10 mouse cellular contexts compared by ENCODE assay signal in the genomic region with DNA sequence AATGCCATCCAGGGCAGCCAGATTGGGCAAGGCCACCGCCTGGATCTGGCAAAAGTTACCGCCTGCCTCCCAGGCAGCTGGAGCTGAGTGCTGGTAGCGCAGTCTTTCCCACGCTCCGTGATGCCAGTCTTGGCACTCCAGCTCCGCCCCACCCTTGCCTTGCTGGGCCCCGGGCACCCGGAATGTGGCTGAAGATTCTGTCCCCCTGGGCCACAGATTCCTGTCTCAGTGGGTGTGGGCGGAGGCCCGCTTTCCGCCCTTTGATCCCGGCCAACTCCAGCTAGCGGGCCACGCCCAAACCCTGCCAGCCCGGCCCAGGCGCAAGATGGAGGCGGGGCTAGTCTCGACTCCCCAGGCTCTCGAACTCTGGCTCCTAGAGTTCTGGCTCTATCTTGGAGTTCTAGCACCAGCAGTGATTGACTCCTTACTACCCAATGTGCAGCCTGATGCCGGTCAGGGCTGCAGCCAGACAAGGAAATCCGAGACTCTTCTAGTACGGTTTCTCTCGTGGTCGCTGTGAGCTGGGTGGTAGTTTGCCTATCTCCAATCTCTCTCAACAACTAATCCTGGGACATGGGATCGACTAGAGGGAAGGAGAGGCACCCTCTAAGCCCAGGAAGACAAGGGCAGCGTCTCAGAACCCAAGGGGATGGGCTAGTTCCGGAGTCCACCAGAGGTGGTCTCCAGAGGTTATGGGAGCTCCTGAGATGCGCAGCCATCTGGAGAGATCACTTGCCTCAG. TPM values are rescaled to one million over a fixed set of nuclear protein-coding genes. Genes with fewer than 3 reads are reported as not detected.
DNase-seq lines count a peak whose midpoint lies in the region; ATAC-seq and TF ChIP-seq lines count a peak whose summit lies in the region.
"Had no signal": no experiment of that assay in that cellular context is flagged by ENCODE, and none has a peak within 500 bp of the region (broad histone marks: within the 10 kb centered on the region; RNA-seq: fewer than 3 reads in every experiment).

No protein-coding gene starts in this region.

- H3K27ac ChIP-seq in hindbrain, embryonic 14.5 days = no peak overlapping the region
- H3K27ac ChIP-seq in limb, embryonic 14.5 days (replicated peaks; ENCODE audit: low read depth, low read length) = no peak overlapping the region; the same call in 1 of the 2 replicates
- no peak overlapping the region for H3K27ac ChIP-seq in midbrain, embryonic 13.5 days

- H3K4me3 ChIP-seq in hindbrain, embryonic 14.5 days (replicated peaks; ENCODE audit: low read length) = no peak overlapping the region
- H3K4me3 ChIP-seq in limb, embryonic 14.5 days (replicated peaks; ENCODE audit: low read length) = peak overlapping the region; percentile 40
- no peak overlapping the region for H3K4me3 ChIP-seq in midbrain, embryonic 13.5 days (replicated peaks)

- peaks cover 11% of the 10 kb centered on the region; the same call in 1 of the 2 replicates for H3K4me1 ChIP-seq in hindbrain, embryonic 14.5 days (replicated peaks; ENCODE audit: control insufficient read depth, insufficient read depth, low read length)
- peaks cover 15% of the 10 kb centered on the region for H3K4me1 ChIP-seq in limb, embryonic 14.5 days (ENCODE audit: control insufficient read depth, insufficient read depth, low read length)
- H3K4me1 ChIP-seq in midbrain, embryonic 13.5 days (replicated peaks) = peaks cover 24% of the 10 kb centered on the region

- DNase-seq in cerebellum, postnatal 25 days = peak; percentile 29 to 46
- no peak for DNase-seq in cerebellum, adult 8-10 months
- peak; percentile 43 for DNase-seq in brain, adult 2 months (ENCODE audit: low read depth, low spot score)
- peak; percentile 29 to 50 for DNase-seq in gastrocnemius, adult 8-10 months (ENCODE audit: low spot score in 2 of 2)
- DNase-seq in hindbrain, embryonic 14.5 days (ENCODE audit: low spot score) = no peak
- peak; percentile 18 for DNase-seq in limb, embryonic 14.5 days (ENCODE audit: low spot score)
- DNase-seq in adipocyte (ENCODE audit: low spot score) = no peak

- 5% methylated on average over 28 of the region's 28 CpGs for WGBS in hindbrain, embryonic 14.5 days
- 2% methylated on average over 28 of the region's 28 CpGs for WGBS in limb, embryonic 14.5 days
- 5% methylated on average over 28 of the region's 28 CpGs for WGBS in midbrain, embryonic 13.5 days

- peaks cover 55% of the 10 kb centered on the region for H3K27me3 ChIP-seq in hindbrain, embryonic 14.5 days (ENCODE audit: control insufficient read depth, insufficient read depth, low read length)
- H3K27me3 ChIP-seq in limb, embryonic 14.5 days (ENCODE audit: control insufficient read depth, insufficient read depth, low read length) = peaks cover 51% of the 10 kb centered on the region
- peaks cover 87% of the 10 kb centered on the region for H3K27me3 ChIP-seq in midbrain, embryonic 13.5 days
- H3K27me3 ChIP-seq: CH12.LX had no signal

- ATAC-seq in hindbrain, embryonic 14.5 days (ENCODE audit: low FRiP score) = no peak
- ATAC-seq in limb, embryonic 14.5 days (ENCODE audit: low FRiP score, low read depth) = no peak
- no peak for ATAC-seq in midbrain, embryonic 13.5 days

- TF ChIP-seq POLR2A in limb, embryonic 14.5 days (IDR thresholded peaks at IDR 0.05; ENCODE audit: borderline replicate concordance, extremely low read depth, insufficient read depth, insufficient read length) = no peak

- no peaks in the 10 kb centered on the region for H3K9me3 ChIP-seq in hindbrain, embryonic 14.5 days (ENCODE audit: control insufficient read depth, low read length)
- no peaks in the 10 kb centered on the region for H3K9me3 ChIP-seq in limb, embryonic 14.5 days (ENCODE audit: control insufficient read depth, low read length)
- H3K9me3 ChIP-seq in midbrain, embryonic 13.5 days = no peaks in the 10 kb centered on the region

- H3K9ac ChIP-seq in hindbrain, embryonic 14.5 days = no peak overlapping the region
- H3K9ac ChIP-seq in limb, embryonic 14.5 days (ENCODE audit: low read depth, low read length, severe bottlenecking) = no peak overlapping the region
- H3K9ac ChIP-seq in midbrain, embryonic 13.5 days (replicated peaks) = no peak overlapping the region

- no peaks in the 10 kb centered on the region for H3K36me3 ChIP-seq in hindbrain, embryonic 14.5 days (replicated peaks; ENCODE audit: control insufficient read depth, insufficient read depth)
- H3K36me3 ChIP-seq in limb, embryonic 14.5 days (ENCODE audit: control insufficient read depth, insufficient read depth, low read length) = no peaks in the 10 kb centered on the region
- no peaks in the 10 kb centered on the region for H3K36me3 ChIP-seq in midbrain, embryonic 13.5 days

- peak overlapping the region; percentile 48 for H3K4me2 ChIP-seq in hindbrain, embryonic 14.5 days (replicated peaks)
- peak overlapping the region; percentile 80 for H3K4me2 ChIP-seq in limb, embryonic 14.5 days (replicated peaks; ENCODE audit: low read depth, low read length, severe bottlenecking)
- peak overlapping the region; percentile 31 for H3K4me2 ChIP-seq in midbrain, embryonic 13.5 days (replicated peaks)

RNA-seq across cellular contexts. Expression of gene Gpr132, which starts 8.5 kb away (rescaled TPM):
- not detected for total RNA-seq in gastrocnemius, adult 8-10 months (2022)
- not detected in 2 replicates for polyA plus RNA-seq in hindbrain, embryonic 14.5 days (2014; fragmentation: Nextera tagmentation; extraction: Ambion mirVana)
- 0.50 and 0.63 TPM in 2 replicates for polyA plus RNA-seq in limb, embryonic 14.5 days (2012; rRNA removed)
- 0.29 and 0.36 TPM in 2 replicates for polyA plus RNA-seq in limb, embryonic 14.5 days (2014; fragmentation: Nextera tagmentation; extraction: Ambion mirVana)
- polyA plus RNA-seq in midbrain, embryonic 13.5 days (2015; fragmentation: Nextera tagmentation; extraction: Ambion mirVana) = not detected in 2 replicates
- total RNA-seq: left cerebral cortex, postnatal 25 days had no signal

RNA-seq across cellular contexts. Expression of gene Cdca4, which starts 47.3 kb away (rescaled TPM):
- 1 to 10 TPM; 1.9 to 2.8 (median 2.5) TPM for total RNA-seq in gastrocnemius, adult 8-10 months (2022)
- polyA plus RNA-seq in hindbrain, embryonic 14.5 days (2014; fragmentation: Nextera tagmentation; extraction: Ambion mirVana) = 39.1 and 43.4 TPM in 2 replicates
- 81.0 and 89.9 TPM in 2 replicates for polyA plus RNA-seq in limb, embryonic 14.5 days (2012; rRNA removed)
- 113 and 126 TPM in 2 replicates for polyA plus RNA-seq in limb, embryonic 14.5 days (2014; fragmentation: Nextera tagmentation; extraction: Ambion mirVana)
- 82.7 and 85.0 TPM in 2 replicates for polyA plus RNA-seq in midbrain, embryonic 13.5 days (2015; fragmentation: Nextera tagmentation; extraction: Ambion mirVana)

RNA-seq across cellular contexts. Expression of gene Jag2, which starts 53.1 kb away (rescaled TPM):
- total RNA-seq in gastrocnemius, adult 8-10 months (2022) = 10 to 100 TPM; 22.3 to 31.0 (median 26.7) TPM
- 12.5 and 16.1 TPM in 2 replicates for polyA plus RNA-seq in hindbrain, embryonic 14.5 days (2014; fragmentation: Nextera tagmentation; extraction: Ambion mirVana)
- polyA plus RNA-seq in limb, embryonic 14.5 days (2012; rRNA removed) = 45.8 and 48.4 TPM in 2 replicates
- polyA plus RNA-seq in limb, embryonic 14.5 days (2014; fragmentation: Nextera tagmentation; extraction: Ambion mirVana) = 12.5 and 14.3 TPM in 2 replicates
- 9.4 and 10.5 TPM in 2 replicates for polyA plus RNA-seq in midbrain, embryonic 13.5 days (2015; fragmentation: Nextera tagmentation; extraction: Ambion mirVana)

Comparison
In these comparisons a context has a peak if more than half of its experiments do, and no peak if none do; other contexts are left out.
1. DNase-seq: peak in cerebellum, postnatal 25 days (2 of 2), brain, adult 2 months (single experiment), gastrocnemius, adult 8-10 months (2 of 2) and limb, embryonic 14.5 days (single experiment); none in cerebellum, adult 8-10 months (single experiment), hindbrain, embryonic 14.5 days (single experiment) and adipocyte (single experiment).
2. Peak in every context shown above with its lines, with median percentiles within 50 percentile points of each other: H3K4me2 ChIP-seq.